Mouse (Mus musculus): ENCODE measurements around the gene Spz1. TPM values are rescaled to one million over a fixed set of nuclear protein-coding genes. Genes with fewer than 3 reads are reported as not detected.

Gene Spz1
- polyA plus RNA-seq (2017; shearing (Covaris generic)), result not detected

DNA sequence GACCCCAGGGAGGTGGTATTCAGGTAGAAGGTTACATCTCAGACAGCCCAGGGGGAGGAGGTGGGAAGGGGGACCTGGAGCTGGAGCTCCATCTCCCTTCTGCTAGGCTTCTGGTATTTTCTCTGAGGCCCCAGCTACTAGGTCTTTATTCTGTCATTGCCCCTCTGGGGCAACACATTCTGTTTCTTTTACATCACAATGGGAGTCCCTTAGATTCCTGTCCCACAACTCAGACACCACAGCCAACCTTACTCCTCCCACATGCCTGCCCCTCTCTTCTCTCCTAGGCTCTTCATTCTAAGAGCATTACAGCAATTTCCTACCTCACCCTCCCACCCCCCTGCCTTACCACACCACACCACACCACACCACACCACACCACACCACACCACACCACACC, at the start of gene Spz1:
Spz1 (minus strand) TSS at position 101 of the 400 bp plus-strand sequence.

DNA sequence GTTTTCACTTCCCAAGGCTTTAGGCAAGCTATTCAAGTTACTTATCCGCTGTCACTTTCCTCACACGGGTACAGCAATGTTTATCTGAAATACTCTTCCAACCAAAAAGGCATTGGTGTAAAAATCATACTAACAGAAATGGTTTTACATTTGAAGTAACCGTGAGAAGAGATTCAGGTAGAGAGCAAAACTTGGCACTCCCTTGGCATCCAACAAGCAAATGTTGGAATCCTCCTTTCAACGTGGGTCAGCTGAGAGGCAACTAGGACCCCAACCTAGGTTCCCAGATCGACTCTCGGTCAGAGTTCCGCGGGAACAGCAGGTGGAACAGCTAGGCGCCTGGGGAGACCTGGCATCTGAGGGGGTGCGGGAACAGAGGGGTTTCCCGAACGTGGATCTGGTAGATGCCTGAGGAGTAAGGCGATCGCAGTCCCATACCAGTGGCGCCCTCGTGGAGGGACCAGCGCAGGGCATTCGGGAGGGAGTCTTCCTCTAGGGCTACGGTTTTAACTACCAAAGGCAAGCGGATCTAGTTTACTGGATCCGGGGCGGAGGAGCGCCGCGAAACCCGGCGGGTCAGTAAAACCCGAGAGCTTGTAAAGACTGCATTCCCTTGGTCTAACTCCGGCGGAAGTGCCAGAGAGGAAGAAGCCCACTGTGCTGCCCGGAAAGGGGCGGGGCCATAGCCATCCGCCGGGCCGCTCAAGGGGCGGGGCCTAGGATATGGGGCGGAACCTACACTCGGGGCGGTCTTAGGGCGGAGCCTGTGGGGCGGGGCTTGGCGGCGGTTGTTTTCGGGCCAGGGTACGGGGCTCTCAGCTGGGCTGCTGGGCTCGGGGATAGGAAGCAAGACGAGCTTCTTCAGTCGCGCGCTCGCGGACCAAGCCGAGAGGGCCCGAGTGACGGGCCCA, 34.6 kb upstream of the Spz1 start, which contains the start of gene Serinc5:
Serinc5 (plus strand) TSS at position 781 of the 911 bp plus-strand sequence.

DNA sequence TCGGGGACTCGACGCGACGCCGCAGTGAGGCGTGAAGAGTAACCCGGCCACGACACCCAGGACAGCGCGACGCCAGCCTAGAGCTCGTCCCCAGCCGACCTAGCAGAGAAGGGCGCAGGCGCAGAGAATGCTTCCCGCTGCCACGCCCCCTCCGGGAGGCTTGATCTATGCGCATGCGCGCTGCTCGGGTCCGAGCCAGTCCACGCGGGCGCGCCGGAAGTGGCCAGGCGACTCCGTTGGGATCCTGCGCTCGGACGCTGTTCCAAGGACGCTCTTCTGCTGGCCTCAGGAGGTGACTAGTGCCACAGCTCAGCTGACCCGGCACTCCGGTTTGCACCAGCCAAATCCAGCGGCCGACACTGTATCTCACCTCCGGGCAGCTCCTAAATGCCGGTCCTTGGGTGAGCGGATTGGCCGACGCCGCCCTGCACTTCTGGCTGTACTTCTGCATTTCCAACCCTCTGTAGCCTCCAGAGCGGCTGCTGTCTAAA, 45.2 kb downstream of the Spz1 start, which contains the start of gene Zfyve16:
Zfyve16 (minus strand) TSS at position 148 of the 491 bp plus-strand sequence.

Other genes starting within 250 kb of the Spz1 start
- gene Dhfr, start 221.4 kb downstream of the Spz1 start, polyA plus RNA-seq (2017; shearing (Covaris generic)), result 3.7 TPM
- 41.3 TPM for gene Msh3, start 221.2 kb downstream of the Spz1 start, polyA plus RNA-seq (2017; shearing (Covaris generic))
- gene Ankrd34b, start 150.3 kb downstream of the Spz1 start, polyA plus RNA-seq (2017; shearing (Covaris generic)), result not detected
- 5.5 TPM for gene Fam151b, start 92.2 kb downstream of the Spz1 start, polyA plus RNA-seq (2017; shearing (Covaris generic))
- gene Zfyve16, start 45.3 kb downstream of the Spz1 start, polyA plus RNA-seq (2017; shearing (Covaris generic)), result 13.7 TPM
- 32.2 TPM for gene Serinc5, start 34.9 kb upstream of the Spz1 start, polyA plus RNA-seq (2017; shearing (Covaris generic))
- gene Thbs4, start 218.6 kb upstream of the Spz1 start, polyA plus RNA-seq (2017; shearing (Covaris generic)), result not detected